Mouse (Mus musculus) intestine, embryonic 16.5 days (tissue): ENCODE measurements around the gene Ndufc2. TPM values are rescaled to one million over a fixed set of nuclear protein-coding genes. Genes with fewer than 3 reads are reported as not detected.

Experiments
- ATAC-seq: fragments of 200-750 bp; cut with Nextera tagmentation; 2 replicates; pipeline ENCODE4 v1.8.0; 2017; ENCODE audit warnings: moderate TSS enrichment, moderate library complexity
- H3K27ac ChIP-seq: fragments of 300-500 bp; sonication (generic); 2 replicates; pipeline ENCODE4 v1.5.1; 2014; ENCODE audit warnings: mild to moderate bottlenecking, low read length
- H3K27me3 ChIP-seq: fragments of 300-500 bp; sonication (generic); replicated peaks from 2 replicates; pipeline ENCODE4 v1.6.1; 2014; ENCODE audit warnings: low read length, control low read depth, mixed read lengths; ENCODE audit not compliant: control insufficient read depth, insufficient read depth
- H3K36me3 ChIP-seq: fragments of 300-500 bp; sonication (generic); 2 replicates; pipeline ENCODE4 v1.6.1; 2014; ENCODE audit warnings: low read length, control low read depth; ENCODE audit not compliant: control insufficient read depth, insufficient read depth
- H3K4me1 ChIP-seq: fragments of 300-500 bp; sonication (generic); 2 replicates; pipeline ENCODE4 v1.6.1; 2014; ENCODE audit warnings: low read length, control low read depth, mixed read lengths; ENCODE audit not compliant: control insufficient read depth, insufficient read depth
- H3K4me2 ChIP-seq: fragments of 300-500 bp; sonication (generic); 2 replicates; pipeline ENCODE4 v1.6.1; 2014; ENCODE audit warnings: low read depth, low read length, control low read depth
- H3K4me3 ChIP-seq: fragments of 300-500 bp; sonication (generic); 2 replicates; pipeline ENCODE4 v1.5.1; 2014; ENCODE audit warnings: mild to moderate bottlenecking, low read length
- H3K9ac ChIP-seq: fragments of 300-500 bp; sonication (generic); 2 replicates; pipeline ENCODE4 v1.6.1; 2014; ENCODE audit warnings: low read depth, low read length
- H3K9me3 ChIP-seq: fragments of 300-500 bp; sonication (generic); 2 replicates; pipeline ENCODE4 v1.6.1; 2016; ENCODE audit warnings: low read length, control low read depth; ENCODE audit not compliant: control insufficient read depth
- WGBS: fragments of 180-500 bp; shearing (Covaris S2); extraction: QIAGEN DNeasy Blood & Tissue Kit; methylation state at CpG from one replicate; pipeline ENCODE4 v1.1.7; 2014; 5-methylcytosine and 5-hydroxymethylcytosine counted together
- polyA plus RNA-seq: library from polyadenylated mRNA; unstranded; fragments of >200 nt; fragmentation: Nextera tagmentation; extraction: Ambion mirVana; gene quantifications from 2 replicates; pipeline ENCODE4 v1.2.1, GENCODE M21; 2015

The Ndufc2 gene
- polyA plus RNA-seq, 1 experiment from 2014 or later: 385 TPM

DNA sequence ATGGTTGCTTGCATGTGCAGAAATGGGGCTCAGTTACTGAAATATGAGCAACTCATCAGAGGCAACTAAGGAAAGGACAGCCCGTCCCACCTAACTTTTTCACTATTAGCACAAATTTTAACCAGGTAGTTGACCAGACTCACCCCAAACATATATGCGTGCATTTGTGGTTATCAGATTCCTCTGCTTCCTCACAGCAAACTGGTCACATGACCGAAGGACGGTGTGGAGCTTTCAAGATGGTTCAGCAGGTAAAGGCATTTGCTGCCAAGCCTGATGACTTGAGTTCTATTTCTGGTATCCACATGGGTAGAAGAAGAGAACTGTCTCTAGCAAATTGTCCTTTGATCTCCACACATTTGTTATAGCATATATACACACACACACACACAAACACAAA, 41.5 kb upstream of the Ndufc2 start:
- H3K36me3 ChIP-seq: no peaks in the 10 kb centered on the region; the same call in 1 of the 2 replicates
- WGBS: 86% methylated on average over 4 of the region's 4 CpGs
- H3K27ac ChIP-seq: no peak overlapping the region

GRCm38 (mm10) chr7:97360166-97360565, 39.6 kb upstream of the Ndufc2 start:
- WGBS: 75% methylated on average over 5 of the region's 5 CpGs
- peaks cover 6% of the 10 kb centered on the region; the same call in 1 of the 2 replicates for H3K4me1 ChIP-seq

More for the DNA sequence above, 41.5 kb upstream of the Ndufc2 start:
- no peak for ATAC-seq
- no peak overlapping the region for H3K4me2 ChIP-seq
- no peak overlapping the region for H3K9ac ChIP-seq
- H3K4me1 ChIP-seq: peaks cover 6% of the 10 kb centered on the region; the same call in 1 of the 2 replicates
- no peak overlapping the region for H3K4me3 ChIP-seq
- 0 out of 2 replicates have a peak, but pooled peaks cover 2% of the 10 kb centered on the region for H3K9me3 ChIP-seq
- no peaks in the 10 kb centered on the region for H3K27me3 ChIP-seq

GRCm38 (mm10) chr7:97360955-97361354, 38.8 kb upstream of the Ndufc2 start:
- peaks cover 3% of the 10 kb centered on the region; the same call in 1 of the 2 replicates for H3K4me1 ChIP-seq
- H3K4me3 ChIP-seq: no peak overlapping the region
- H3K9me3 ChIP-seq: 0 out of 2 replicates have a peak, but pooled peaks cover 2% of the 10 kb centered on the region
- H3K27me3 ChIP-seq: no peaks in the 10 kb centered on the region
- WGBS: 51% methylated on average over 3 of the region's 3 CpGs
- no peak overlapping the region for H3K4me2 ChIP-seq
- no peaks in the 10 kb centered on the region; the same call in 1 of the 2 replicates for H3K36me3 ChIP-seq
- H3K9ac ChIP-seq: no peak overlapping the region
- H3K27ac ChIP-seq: no peak overlapping the region
- no peak for ATAC-seq

More at GRCm38 (mm10) chr7:97360166-97360565, 39.6 kb upstream of the Ndufc2 start:
- ATAC-seq: no peak
- Histone ChIP-seq H3K4me2 (no peak overlapping the region), H3K36me3 (no peaks in the 10 kb centered on the region; the same call in 1 of the 2 replicates), H3K27ac (no peak overlapping the region), H3K9ac (no peak overlapping the region), H3K9me3 (0 out of 2 replicates have a peak, but pooled peaks cover 2% of the 10 kb centered on the region), H3K27me3 (no peaks in the 10 kb centered on the region), H3K4me3 (no peak overlapping the region)

DNA sequence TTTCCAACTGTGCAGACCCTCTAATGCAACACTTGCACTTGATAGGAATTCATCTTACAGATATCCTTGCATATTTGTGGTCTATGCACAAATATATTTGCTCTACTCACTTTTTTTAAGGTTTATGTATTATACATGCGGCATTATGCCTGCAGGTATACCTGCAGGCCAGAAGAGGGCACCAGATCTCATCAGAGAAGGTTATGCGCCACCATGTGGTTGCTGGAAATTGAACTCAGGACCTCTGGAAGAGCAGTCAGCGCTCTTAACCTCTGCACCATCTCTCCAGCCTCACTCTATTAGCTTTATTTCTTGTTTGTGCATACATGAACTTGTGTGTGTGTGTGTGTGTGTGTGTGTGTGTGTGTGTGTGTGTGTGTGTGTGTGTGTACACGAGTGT, 38.3 kb upstream of the Ndufc2 start:
- H3K4me1 ChIP-seq: no peaks in the 10 kb centered on the region; the same call in 1 of the 2 replicates
- ATAC-seq: no peak
- no peak overlapping the region for H3K4me3 ChIP-seq
- no peak overlapping the region for H3K9ac ChIP-seq
- no peak overlapping the region for H3K27ac ChIP-seq
- 19% methylated on average over 4 of the region's 4 CpGs for WGBS
- no peak overlapping the region for H3K4me2 ChIP-seq
- H3K36me3 ChIP-seq: no peaks in the 10 kb centered on the region
- no peaks in the 10 kb centered on the region for H3K27me3 ChIP-seq
- H3K9me3 ChIP-seq: 0 out of 2 replicates have a peak, but pooled peaks cover 2% of the 10 kb centered on the region

DNA sequence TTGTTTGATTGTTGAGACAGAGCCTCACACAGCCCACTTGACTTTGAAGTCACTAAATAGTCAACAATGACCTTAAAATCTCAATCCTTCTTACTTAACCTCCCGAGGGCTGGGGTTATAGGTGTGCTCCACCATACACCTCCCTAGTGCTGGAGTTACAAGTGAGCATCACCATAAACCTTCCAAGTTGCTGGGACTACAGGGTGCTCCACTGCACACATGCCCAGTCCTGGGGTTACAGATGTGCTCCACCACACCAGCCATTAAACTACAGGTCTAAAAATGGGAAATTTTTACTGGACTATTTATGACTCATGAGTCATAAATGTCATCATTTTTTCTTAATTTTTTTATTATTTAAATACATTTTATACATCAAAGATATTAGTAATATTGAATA, 33.9 kb upstream of the Ndufc2 start:
- no peak overlapping the region for H3K27ac ChIP-seq
- peaks cover 2% of the 10 kb centered on the region; the same call in 1 of the 2 replicates for H3K4me1 ChIP-seq
- H3K4me2 ChIP-seq: no peak overlapping the region
- H3K9me3 ChIP-seq: 0 out of 2 replicates have a peak, but pooled peaks cover 2% of the 10 kb centered on the region
- no peaks in the 10 kb centered on the region for H3K36me3 ChIP-seq
- no peak overlapping the region for H3K4me3 ChIP-seq
- no peak for ATAC-seq
- no peaks in the 10 kb centered on the region for H3K27me3 ChIP-seq
- WGBS: 76% methylated on average over 1 of the region's 1 CpGs
- no peak overlapping the region for H3K9ac ChIP-seq

DNA sequence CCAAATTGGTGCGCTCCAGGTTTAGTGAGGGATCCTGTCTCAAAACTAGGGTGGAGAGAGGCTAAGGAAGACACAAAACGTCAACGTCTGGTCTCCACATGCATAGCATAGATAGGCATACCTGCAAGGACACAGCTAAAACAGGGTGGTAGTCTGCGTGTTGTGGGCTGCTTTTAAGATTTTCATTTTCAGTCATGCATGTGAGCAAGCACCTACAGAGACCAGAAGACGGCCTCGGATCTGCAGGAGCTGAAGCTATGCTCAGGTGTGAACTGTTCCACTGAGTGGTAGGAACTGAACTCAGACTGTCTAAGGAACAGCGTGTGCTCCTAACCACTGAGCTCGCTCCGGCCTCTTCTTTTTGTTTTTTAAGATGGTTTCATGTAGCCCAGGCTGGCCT, 24.7 kb upstream of the Ndufc2 start:
- no peak overlapping the region for H3K4me3 ChIP-seq
- H3K27ac ChIP-seq: no peak overlapping the region
- peaks cover 15% of the 10 kb centered on the region; the same call in 1 of the 2 replicates for H3K4me1 ChIP-seq
- H3K9me3 ChIP-seq: no peaks in the 10 kb centered on the region
- no peak overlapping the region for H3K9ac ChIP-seq
- no peak overlapping the region for H3K4me2 ChIP-seq
- WGBS: 96% methylated on average over 9 of the region's 9 CpGs
- peaks cover 26% of the 10 kb centered on the region for H3K36me3 ChIP-seq
- no peaks in the 10 kb centered on the region for H3K27me3 ChIP-seq
- no peak for ATAC-seq

DNA sequence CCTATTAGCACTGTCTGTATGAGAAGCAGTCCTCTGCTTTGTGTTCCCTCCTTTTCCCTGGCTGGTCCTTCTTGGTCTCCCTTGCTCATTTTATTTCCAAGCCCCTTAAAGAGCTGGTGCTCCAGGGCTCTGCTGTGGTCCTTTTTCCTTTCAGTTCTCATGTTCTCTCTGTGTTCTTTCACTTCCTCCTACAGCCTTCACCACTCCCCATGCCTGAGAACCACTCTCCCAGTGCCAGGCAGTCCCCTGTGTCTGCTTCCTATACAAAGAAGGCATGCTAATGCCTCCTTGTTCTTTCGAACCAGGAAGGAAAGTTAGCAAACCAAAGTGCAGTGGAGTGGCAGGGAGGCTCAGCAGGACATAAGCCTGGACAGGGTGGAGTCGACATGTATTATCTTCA, 23.9 kb upstream of the Ndufc2 start:
- no peak overlapping the region for H3K4me2 ChIP-seq
- no peak overlapping the region for H3K4me3 ChIP-seq
- no peaks in the 10 kb centered on the region for H3K9me3 ChIP-seq
- H3K4me1 ChIP-seq: peaks cover 12% of the 10 kb centered on the region; the same call in 1 of the 2 replicates
- peaks cover 28% of the 10 kb centered on the region for H3K36me3 ChIP-seq
- no peak for ATAC-seq
- no peaks in the 10 kb centered on the region for H3K27me3 ChIP-seq
- WGBS: 83% methylated on average over 2 of the region's 2 CpGs
- no peak overlapping the region for H3K27ac ChIP-seq
- no peak overlapping the region for H3K9ac ChIP-seq

GRCm38 (mm10) chr7:97379304-97379703, 20.5 kb upstream of the Ndufc2 start:
- 91% methylated on average over 5 of the region's 5 CpGs for WGBS

DNA sequence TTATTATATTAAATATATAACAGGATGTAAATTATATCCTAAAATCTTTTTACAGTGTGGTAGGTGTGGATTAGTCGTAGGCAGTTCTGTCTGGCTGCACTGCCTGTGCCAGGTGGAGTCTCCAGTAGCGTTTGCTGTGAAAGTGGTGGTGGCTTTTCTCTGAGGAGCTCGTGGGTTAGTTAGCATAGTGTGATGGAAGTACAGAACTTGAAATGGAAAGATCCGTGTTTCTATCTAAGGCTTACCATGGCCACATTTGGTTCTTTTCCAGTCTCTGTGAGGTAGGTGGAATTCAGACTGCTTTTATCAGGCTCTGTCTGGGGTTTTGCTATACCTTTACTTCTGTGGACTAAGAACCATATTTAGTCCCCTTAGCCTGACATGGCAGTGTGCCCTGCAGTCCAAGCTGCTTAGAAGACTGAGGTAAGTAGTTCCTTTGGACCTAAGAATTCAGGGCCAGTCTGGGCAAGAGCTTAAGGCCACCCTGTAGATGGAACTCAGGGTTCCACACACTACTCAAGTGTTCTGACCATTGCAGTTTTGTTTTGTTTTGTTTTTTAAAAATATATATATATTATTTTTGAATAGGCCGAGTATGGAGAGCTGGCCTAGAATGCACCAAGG, 19.2 kb upstream of the Ndufc2 start:
- ATAC-seq: no peak
- no peak overlapping the region for H3K9ac ChIP-seq
- 94% methylated on average over 5 of the region's 5 CpGs for WGBS

More at GRCm38 (mm10) chr7:97379304-97379703, 20.5 kb upstream of the Ndufc2 start:
- Histone ChIP-seq H3K4me3 (no peak overlapping the region), H3K27me3 (no peaks in the 10 kb centered on the region), H3K4me2 (no peak overlapping the region), H3K4me1 (0 out of 2 replicates have a peak, but pooled peaks cover 3% of the 10 kb centered on the region), H3K9ac (no peak overlapping the region), H3K9me3 (no peaks in the 10 kb centered on the region), H3K27ac (no peak overlapping the region), H3K36me3 (peaks cover 39% of the 10 kb centered on the region)
- ATAC-seq: no peak

More for the DNA sequence above, 19.2 kb upstream of the Ndufc2 start:
- Histone ChIP-seq H3K27me3 (no peaks in the 10 kb centered on the region), H3K4me3 (no peak overlapping the region), H3K9me3 (no peaks in the 10 kb centered on the region), H3K27ac (no peak overlapping the region), H3K4me1 (0 out of 2 replicates have a peak, but pooled peaks cover 3% of the 10 kb centered on the region), H3K4me2 (no peak overlapping the region), H3K36me3 (peaks cover 37% of the 10 kb centered on the region)
